Mouse (Mus musculus): ENCODE results near the gene Aldh1l1.

Gene Aldh1l1

DNA sequence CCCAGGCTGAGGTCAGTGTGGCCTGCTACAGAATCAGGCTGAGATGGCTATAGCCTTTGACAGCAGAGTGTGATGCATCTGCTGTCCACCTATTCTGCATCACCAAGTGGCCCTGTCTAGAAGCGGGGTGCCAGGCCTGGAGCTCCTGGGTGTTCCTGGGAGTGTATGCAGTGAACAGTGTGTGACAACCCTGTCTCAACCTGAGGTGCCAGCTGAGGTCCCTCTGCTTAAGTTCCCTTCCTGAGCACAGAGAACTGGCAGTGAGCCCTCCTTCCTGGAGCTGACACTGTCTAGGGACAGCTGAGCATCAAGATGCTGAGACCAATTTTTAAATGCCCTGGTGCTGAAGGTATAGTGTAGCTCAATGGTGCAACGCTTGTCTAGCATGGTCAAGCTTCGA, 13.5 kb upstream of the Aldh1l1 start:
- DNase-seq: no peak

DNA sequence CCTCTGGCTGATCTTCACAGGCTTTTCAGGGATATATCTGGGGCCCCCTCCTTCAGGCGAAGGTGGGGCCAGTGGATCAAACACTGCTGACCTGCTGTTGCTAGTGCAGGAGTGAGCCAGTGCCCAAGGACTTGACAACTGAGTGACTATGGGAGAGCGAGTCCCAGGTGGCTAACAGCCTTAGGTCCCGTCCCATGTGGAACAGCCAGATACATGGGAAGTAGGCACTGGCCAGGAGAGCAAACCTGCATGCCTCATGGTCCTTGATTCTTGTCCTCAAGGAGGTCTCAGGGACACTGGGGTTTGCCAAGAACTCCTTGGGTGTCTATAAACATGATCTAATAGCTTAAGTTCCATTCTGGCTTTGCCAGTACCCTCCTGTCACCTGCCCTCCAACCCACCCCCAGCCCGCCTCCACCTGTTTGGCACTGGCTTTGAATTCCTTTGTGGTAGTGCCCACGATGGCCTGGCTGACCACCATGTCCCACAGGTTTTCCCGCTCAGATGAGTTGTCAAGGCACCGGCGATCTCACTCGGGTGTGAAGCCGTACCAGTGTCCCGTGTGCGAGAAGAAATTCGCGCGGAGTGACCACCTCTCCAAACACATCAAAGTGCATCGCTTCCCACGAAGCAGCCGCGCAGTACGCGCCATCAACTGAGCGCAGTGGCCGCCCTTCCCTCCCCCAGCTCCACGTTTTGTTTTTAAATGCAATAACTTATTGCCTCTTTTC, 12.4 kb upstream of the Aldh1l1 start:
- DNase-seq: no peak

DNA sequence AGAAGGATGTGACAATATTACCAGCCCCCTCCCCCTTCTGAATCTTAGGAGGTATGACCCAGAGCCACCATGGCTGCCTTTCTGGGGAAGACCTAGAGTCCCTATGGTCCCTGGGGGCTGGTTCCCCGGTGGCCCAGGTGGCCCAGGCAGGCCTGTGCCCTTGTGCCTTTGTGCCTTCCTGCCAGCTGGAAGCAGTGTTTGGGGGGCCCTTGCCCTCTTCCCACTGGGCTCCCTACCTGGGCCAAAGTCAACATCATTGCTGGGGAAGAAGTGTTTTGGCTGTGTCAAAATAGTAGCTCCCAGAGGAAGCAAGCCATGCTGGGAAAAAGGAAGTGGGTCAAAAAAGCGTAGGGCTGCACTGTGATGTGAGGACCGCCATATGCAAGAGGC, 11.9 kb upstream of the Aldh1l1 start:
- no peak for DNase-seq

DNA sequence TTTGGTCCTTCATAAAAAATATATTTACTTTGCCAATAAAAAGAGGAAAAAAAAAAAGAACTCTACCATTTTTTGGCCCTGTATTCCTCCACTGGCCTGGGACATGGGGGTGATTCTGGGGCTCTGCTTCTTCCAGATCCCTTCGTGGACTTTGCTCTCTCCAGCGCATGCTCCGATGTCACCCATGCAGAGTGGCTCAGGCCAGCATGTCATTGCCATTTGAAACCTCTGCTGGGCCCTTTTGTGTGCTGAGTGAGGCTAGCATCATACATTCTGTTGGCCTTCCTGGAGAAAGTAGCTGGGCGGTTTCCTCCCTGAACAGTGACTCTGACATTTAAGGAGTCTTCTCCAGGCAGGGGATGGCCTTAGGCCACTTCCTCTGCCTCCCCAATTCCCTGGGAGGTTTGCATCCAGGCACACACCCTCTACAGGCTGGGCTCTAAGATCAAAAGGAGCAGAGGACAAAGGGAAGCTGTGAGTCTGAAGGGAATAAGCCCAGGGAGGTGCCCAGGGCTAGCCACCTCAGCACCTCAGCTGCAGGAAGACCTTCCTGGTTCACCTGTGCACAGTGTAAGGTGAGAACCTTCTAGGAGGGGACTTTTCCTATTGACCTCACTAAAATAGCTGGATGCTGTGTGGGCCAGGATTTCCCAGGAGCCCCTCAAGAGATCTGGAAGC, 10.9 kb upstream of the Aldh1l1 start:
- DNase-seq: peak; percentile 60

DNA sequence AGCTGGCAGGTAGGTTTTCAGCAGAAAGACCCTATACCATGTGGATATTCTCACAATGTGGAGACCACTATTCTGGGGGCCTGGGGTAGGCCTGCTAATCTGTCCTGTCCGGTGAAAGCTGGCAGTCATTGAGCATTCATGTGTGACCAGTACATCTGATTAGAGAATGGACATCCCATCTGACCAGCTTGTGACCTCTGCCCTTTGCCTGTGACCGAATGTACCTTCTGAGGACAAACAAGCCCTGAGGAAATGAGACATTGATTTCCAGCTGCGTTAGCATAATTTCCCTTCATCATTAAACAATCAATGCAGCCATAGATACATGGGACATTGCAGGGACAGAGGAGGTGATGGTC, 10.4 kb upstream of the Aldh1l1 start:
- DNase-seq: peak; percentile 83

DNA sequence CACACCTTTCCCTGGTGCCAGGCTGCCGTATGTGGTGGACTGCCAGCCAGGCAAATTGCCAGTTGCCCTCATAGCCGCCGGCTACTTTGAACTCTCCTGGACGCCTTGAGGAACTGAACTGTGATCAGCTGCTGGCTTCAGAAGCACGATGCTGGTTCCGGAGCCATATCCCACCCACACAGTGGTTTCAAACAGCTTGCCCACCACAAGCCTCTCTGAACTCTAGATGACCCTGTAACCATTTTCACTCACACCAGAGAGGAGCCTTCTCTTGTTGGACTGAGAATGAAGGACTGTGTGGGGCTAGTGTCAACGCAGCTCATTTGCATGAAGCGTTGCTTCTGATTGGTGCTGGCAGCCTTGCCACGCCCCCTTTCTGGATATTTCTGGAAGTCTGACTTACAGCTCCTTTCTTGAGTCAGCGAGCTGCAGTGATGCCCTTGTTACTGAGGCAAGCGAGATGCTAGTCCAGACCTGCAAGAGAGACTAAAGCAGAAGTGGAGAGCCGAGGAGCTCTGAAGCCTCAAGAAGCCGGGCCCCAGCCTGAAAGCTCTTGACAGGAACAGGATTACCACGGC, 9.2 kb upstream of the Aldh1l1 start:
- DNase-seq: peak; percentile 91

DNA sequence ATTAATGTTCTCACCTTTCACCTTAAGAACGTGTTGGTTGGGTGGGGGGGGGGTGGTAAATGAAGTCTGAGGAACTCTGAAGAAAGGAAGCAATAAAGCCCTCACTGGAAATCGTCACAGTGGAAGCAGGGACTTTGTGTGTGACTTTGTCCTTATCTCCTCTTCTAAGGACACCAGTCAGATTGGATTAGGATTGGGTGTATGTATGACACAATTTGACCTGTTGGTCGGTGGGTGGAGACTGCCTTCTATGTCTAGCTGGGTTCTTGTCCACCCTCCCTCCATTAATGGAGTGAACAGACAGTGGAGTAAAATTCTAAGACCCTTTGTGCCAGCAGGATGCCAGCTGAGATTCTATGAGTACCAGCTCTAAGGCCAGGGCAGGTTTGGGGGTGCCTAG, 2.0 kb upstream of the Aldh1l1 start:
- DNase-seq: no peak

DNA sequence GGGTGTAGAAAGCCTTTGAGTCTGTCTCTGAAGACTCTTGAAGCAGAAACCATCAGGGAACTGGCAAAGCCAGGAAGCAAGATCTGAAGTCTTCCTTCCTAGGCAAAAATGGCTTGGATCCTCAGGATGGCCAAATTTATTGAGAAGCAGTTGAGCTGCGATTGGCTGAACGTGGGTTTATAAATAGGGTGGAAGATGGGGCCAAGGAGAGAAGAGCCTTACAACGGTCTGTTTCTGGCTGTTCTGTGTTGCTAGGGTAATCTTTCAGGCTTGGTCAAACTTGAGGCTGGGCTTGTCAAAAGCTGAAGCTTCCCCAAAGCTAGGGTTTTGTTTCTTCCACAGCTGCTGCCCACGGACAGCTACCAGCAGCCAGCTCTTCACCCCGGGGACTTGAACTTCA, 1.4 kb upstream of the Aldh1l1 start:
- no peak for DNase-seq

DNA sequence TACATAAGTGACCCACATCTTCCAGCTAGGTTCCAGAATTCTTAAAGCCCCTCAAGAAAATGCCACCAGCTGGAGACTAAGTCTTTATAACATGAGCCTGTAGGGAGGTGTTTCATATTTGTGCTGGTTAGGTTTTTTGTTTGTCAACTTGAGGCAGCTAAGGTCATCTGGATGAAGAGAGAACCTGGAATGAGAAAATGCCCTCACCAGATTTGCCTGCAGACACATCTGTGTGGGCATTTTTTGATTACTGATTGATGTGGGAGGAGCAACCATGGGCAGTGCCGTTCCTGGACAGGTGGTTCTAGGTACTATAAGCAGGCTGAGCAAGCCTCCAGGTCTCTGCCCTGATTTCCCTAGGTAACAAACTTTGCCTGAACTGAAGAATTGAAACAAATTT, 1.3 kb downstream of the Aldh1l1 start:
- DNase-seq: no peak

DNA sequence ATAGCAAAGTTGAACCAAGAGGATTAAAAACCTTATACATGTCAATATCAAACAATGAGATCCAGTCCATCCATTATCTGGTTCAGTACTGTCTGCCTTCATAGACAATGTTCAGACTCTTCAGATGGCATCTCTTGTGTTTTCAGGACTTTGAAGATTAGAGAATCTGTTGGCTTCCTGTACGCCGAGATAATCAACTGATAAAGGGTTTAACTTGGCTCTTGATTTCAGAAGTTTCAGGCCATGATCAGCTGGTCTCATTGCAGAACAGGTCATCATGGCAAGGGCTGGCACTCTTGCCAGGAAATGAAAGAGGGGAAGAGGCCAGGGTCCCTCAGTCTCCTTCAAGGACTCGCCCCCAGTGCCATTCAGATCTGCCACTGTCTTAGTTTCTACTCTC, 3.3 kb downstream of the Aldh1l1 start:
- DNase-seq: no peak

DNA sequence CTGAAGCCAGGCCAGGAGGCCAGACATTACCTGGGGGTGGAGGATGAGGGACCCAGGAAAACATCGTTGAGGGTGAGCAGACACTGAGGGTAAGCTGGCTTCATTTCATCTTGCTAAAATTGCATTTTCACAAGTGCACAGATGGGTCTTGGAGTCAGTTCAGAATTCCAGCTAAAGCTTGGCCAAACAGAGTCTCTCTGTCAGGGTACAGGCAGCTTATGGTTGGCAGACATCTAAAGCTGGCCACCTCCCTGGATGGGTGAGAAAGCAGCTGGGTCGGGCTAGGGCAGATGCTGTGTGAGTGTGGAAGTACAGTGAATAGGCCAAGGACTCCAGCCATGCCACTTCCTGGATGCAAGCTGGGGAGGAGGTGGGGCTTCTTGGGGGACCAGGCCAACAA, 4.7 kb downstream of the Aldh1l1 start:
- DNase-seq: no peak

DNA sequence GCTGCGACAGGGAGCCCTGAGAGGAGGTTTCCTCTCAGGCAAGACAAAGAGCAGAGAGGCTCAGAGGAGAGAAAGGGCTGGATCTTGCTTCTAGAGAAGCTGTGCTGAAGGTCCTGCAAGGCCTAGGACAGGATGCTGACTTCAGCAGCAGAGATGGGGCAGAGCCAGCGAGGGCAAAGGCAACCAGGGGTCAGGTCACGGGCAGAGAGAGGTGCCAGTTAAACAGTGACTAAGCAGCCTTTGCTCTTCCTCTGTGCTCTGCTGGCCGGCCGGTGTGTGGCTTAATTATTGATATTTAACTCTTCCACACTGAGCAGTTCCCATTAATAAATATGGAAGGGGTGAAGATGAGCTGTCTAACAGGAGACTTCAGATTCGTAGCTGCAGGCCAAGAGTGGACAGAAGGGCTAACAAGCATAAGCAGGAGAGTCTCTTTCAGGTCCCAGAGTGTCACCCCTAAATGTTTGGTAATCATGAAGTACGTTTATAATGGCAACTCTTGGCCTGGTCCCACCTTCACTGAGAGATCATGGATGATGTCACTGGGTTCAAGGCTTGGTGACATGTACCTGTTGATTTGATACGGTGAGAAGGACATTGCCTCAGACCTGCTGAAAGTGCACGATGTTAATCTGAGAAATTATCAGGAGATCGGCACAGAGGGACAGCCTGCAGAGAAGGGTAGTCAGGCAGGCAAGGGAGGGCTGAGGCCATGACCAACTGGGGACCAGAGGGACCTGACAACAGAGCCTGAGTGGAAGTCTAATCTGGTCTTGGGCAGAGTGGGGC, 5.9 kb downstream of the Aldh1l1 start:
- peak; percentile 96 for DNase-seq

DNA sequence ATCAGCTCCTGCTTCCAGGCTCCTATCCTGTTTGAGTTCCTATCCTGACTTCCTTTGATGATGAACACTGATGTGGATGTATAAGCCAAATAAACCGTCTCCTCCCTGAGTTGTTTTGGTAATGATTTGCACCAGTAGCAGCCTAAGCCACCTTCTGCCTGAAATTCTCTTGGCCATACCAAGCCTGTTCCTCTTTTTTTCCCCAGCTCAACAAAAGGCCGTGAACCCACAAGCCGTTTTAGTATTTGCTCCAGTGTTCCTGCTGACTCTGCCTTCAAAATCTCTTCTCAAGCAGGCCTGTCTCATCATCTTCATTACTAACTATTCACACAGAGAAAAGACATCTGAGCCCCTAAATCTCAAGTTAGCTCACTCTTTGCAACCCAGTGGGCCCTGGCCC, 7.9 kb downstream of the Aldh1l1 start:
- no peak for DNase-seq

DNA sequence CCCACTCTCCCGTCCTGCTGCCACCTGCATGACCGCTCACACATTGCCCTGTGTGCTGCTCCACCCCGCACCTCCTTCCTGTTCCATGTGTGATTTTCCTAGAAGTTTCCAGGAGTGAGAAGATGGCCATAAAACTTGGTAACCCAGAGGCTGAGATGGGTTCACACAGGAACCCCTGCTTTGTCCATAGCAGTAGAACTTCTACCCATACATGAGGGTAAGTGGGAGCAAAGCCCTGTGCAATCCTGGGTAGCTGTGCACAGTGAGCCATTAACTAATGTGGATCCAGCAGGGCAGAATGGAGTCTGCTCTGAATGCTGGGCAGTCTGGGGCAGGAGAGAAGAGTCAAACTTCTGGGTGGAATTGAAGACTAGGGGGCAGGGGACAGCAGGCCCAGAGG, 8.3 kb downstream of the Aldh1l1 start:
- peak; percentile 56 for DNase-seq

DNA sequence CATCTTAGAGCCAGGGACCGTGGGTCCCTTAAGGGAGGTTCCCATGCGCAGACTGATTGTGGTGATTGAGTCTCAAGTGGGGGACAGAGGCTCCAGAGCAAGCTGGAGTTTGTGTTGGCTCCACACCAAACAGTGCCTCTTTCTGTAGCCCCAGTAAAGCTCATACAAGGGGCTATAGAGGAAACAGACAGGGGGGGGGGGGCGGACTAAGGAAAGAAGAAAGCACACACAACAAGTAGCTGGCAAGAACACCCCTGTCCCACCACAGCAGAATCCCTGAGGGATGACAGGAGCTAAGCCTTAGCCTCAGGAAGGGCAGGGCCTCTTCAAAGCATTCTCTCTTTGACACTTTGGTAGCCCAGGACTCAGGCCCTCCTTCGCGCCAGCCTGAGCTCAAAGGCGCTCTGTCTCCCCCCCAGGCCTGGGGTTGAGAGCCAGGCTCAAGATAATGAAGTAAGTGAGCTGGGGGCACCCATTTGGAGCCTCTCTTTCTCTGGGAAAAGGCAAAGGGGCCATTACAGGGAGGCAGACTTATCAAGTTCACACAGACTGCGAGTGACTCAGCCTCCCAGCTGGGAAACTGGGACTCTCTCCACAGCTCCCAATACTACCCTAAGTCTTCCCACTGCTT, 9.2 kb downstream of the Aldh1l1 start:
- no peak for DNase-seq

DNA sequence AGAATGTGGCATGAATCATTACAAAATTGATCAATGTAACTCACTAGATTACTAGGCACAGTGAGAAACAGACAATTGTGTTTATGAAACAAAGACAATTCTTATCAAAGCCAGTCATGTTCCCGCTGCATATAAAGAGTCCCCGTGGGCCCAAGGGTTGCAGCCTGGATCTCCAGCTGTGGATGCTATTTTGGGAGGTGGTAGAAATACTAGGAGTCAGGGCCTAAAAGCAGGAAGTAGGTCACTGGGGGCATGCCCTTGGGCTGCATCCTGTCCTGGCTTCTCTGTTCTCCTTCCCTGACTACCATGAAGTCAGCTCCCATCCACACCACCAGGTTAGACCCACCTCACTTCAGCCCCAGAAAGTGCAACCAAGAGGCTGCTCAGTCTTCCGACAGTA, 10.0 kb downstream of the Aldh1l1 start:
- no peak for DNase-seq

DNA sequence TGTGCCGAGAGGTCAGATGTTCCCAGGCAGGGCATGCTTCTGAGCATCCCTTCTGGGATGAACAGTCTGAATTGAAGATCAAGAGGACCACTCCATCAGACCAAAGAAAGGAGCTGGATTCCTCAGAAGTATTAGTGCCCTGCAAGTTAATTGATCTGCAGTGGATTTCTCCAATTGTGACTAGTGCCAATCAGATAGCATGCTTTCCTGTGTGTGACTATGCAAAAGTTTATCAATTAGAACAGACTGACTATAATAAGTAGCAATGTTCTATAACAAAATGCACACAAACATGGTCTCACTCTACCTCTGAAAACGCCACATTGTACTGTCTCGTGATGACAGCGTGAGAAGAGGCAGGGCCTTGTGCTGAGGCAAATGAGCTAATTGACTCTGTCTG, 13.3 kb downstream of the Aldh1l1 start:
- DNase-seq: no peak

DNA sequence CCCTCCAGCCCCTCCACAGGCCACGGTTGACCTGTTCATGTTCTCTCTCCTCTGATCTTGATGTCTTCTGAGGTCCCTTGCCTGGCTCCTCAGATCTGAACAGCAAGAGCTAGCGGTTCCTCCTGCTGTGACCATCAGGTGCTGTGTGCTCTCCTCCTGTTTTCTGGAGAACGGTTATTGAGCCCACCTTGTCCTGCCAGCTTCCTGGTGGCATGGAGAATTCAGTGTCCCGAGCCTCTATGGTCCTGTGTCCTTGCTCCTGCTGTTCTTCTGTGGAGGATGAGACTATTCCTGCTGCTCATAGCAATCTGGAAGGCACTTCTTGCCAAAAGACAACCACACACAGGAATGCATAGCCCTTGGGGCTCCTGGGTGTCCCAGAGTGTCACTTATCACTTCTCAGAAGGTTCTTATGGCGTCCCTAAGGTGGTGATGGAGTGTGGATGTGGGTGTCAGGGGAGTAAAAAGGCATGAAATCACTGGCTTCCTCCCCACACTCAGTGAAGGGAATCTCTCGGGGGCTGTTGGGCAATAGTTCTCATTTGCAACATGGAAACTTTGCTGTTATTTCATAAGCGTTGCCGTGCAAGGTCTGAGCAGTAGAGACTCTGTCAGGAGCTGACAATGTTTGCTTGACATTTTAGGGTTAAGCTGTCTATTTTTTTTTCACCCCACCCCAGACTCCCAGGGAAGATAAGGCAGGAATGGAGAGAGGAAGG, 15.2 kb downstream of the Aldh1l1 start:
- no peak for DNase-seq

DNA sequence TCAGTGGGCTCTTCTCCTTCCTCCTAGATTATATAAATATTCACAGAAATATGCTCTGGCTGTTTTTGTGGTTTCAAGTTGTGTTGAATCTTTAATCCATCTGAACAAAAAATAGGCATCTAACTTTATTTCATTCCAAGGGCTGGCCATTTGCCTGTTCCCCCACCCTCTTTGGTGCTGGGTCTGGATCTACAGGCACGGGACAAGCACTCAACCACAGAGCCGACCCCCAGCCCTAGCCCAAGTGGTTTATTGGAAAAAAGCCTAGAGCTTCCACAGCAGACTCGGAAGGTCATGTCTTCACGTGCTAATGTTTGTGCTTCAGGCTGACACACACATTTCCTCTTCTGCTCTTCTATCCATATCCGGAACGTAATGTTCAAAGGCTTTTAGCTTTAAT, 19.7 kb downstream of the Aldh1l1 start:
- DNase-seq: peak; percentile 83

DNA sequence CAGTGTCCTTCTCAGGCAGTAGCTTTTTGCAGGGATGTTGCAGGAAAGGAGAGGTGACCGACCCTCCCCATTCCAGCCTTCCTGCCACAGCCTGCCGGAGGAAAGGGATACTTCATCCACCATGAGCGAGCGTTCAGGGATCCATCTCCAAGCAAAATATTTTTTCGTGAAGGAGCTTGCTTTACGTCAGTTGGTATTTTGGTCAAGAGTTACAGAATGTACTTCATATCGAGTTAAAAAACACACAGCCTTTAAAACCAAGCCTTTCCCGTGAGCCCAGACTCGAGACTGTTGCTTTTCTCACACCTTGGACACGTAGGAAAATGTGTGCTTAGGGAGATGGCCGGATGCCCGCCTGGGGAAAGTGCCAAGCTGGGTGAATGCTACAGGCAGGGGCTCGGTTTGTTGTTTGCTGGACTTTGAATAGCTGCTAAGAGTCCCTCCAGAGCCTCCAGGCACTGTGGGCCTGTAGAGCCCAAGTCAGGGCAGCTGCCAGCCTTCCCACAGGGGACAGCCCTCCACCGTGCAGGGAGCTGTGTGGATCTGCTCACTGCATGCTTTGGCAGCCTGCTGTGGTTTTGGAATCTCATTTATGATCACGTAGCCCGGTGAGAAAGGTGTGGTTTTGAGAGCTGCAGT, 20.6 kb downstream of the Aldh1l1 start:
- peak; percentile 98 for DNase-seq

DNA sequence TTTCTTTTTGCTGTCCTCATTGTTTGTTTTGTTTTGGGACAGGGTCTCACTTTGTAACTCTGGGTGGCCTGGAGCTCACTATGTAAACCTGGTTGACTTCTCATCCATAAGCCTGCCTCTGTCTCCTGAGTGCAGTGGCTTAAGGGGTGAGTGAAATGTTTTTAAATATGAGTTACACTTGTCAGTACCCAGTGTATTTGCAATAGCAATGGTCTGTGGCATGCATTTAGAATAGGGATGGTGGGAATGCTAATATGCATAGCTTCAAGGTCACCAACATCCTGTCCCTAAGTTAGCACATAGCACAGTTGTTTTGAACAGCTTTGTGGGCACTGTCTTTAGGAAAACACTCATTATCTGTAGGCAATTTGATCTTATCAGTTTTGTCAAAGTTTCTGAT, 21.2 kb downstream of the Aldh1l1 start:
- DNase-seq: peak; percentile 52

DNA sequence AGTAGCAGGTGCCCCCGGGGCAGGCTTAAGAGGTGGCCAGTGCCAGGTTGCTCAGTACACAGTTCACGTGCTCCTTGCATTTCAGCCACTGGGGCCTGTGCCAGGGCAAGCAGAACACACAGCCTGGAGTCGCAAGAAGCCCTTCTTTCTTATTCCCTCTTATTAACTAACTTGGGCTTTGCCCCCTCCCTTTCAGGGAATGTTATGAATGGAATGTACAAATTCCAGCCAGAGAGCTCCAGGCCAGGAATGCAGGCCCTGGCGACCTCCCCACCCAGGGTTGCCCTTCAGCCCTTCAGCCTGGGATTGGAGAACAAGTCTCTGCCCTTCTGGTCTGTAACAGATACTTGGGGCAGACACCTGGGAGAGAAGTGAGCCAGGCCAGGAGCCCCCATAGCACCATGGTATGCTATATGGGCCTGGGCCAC, 22.0 kb downstream of the Aldh1l1 start:
- DNase-seq: peak; percentile 99

All from kidney, adult 9 months (tissue).